ENCODE assay signal across 13 mouse cellular contexts in genomic region chr2:179914246-179914645, GRCm38 (mm10).
DNase-seq lines count a peak whose midpoint lies in the region; ATAC-seq and TF ChIP-seq lines count a peak whose summit lies in the region.
"Had no signal": no experiment of that assay in that cellular context is flagged by ENCODE, and none has a peak within 500 bp of the region (broad histone marks: within the 10 kb centered on the region; RNA-seq: fewer than 3 reads in every experiment).

No protein-coding gene starts in this region.

- WGBS in embryonic facial prominence, embryonic 13.5 days = 89% methylated on average over 2 of the region's 2 CpGs
- 86% methylated on average over 2 of the region's 2 CpGs for WGBS in embryonic facial prominence, embryonic 10.5 days
- 45% methylated on average over 2 of the region's 2 CpGs for WGBS in kidney, adult 2 months
- 75% methylated on average over 2 of the region's 2 CpGs for WGBS in lung, postnatal 0 days
- WGBS in forebrain, embryonic 13.5 days = 89% methylated on average over 2 of the region's 2 CpGs

- no peak overlapping the region for H3K4me2 ChIP-seq in embryonic facial prominence, embryonic 13.5 days
- H3K4me2 ChIP-seq in lung, postnatal 0 days (replicated peaks; ENCODE audit: low read depth, low read length) = no peak overlapping the region
- no peak overlapping the region for H3K4me2 ChIP-seq in forebrain, embryonic 13.5 days
- H3K4me2 ChIP-seq: midbrain, embryonic 12.5 days had no signal

- no peak for DNase-seq in embryonic facial prominence, embryonic 10.5 days (ENCODE audit: low spot score)
- DNase-seq in kidney, adult 2 months = peak; percentile 13
- DNase-seq in kidney, postnatal 14 days = no peak
- no peak for DNase-seq in lung, postnatal 0 days (ENCODE audit: low spot score)
- DNase-seq in lung, postnatal 14 days = no peak
- DNase-seq in splenic B cell, adult 2 months (ENCODE audit: low read depth, low spot score) = peak; percentile 6
- DNase-seq: layer of hippocampus, postnatal 36 days; lung, postnatal 10 days; right cerebral cortex, postnatal 14 days had no signal

- TF ChIP-seq CTCF in kidney, adult 2 months (conservative IDR thresholded peaks at IDR 0.05; ENCODE audit: insufficient read depth, insufficient read length, low read depth, low read length) = peak; percentile 53
- peak; percentile 45 for TF ChIP-seq CTCF in lung, postnatal 0 days (IDR thresholded peaks at IDR 0.05)

- H3K36me3 ChIP-seq in embryonic facial prominence, embryonic 13.5 days = peaks cover 70% of the 10 kb centered on the region
- H3K36me3 ChIP-seq in embryonic facial prominence, embryonic 10.5 days (replicated peaks) = peaks cover 88% of the 10 kb centered on the region
- peaks cover 2% of the 10 kb centered on the region for H3K36me3 ChIP-seq in kidney, adult 2 months (ENCODE audit: control insufficient read depth, insufficient read depth, low read length)
- peaks cover 18% of the 10 kb centered on the region; the same call in 1 of the 2 replicates for H3K36me3 ChIP-seq in lung, postnatal 0 days (ENCODE audit: insufficient read depth, low read length)
- H3K36me3 ChIP-seq in splenic B cell, adult 2 months (ENCODE audit: control insufficient read depth, insufficient read depth, low read length, poor library complexity, severe bottlenecking) = peaks cover 2% of the 10 kb centered on the region; the same call in 1 of the 2 replicates
- peaks cover 71% of the 10 kb centered on the region for H3K36me3 ChIP-seq in forebrain, embryonic 13.5 days (ENCODE audit: poor library complexity, severe bottlenecking)

- no peak overlapping the region for H3K4me3 ChIP-seq in embryonic facial prominence, embryonic 13.5 days
- H3K4me3 ChIP-seq in embryonic facial prominence, embryonic 10.5 days = no peak overlapping the region
- H3K4me3 ChIP-seq in kidney, adult 2 months (ENCODE audit: insufficient read depth, low read depth, low read length) = no peak overlapping the region
- H3K4me3 ChIP-seq in lung, postnatal 0 days (ENCODE audit: low read depth, low read length) = no peak overlapping the region
- no peak overlapping the region for H3K4me3 ChIP-seq in forebrain, embryonic 13.5 days
- H3K4me3 ChIP-seq: midbrain, embryonic 12.5 days had no signal

- H3K27ac ChIP-seq in embryonic facial prominence, embryonic 13.5 days = no peak overlapping the region
- H3K27ac ChIP-seq in embryonic facial prominence, embryonic 10.5 days (replicated peaks) = no peak overlapping the region
- no peak overlapping the region for H3K27ac ChIP-seq in kidney, adult 2 months (ENCODE audit: insufficient read depth, low read depth, low read length)
- no peak overlapping the region for H3K27ac ChIP-seq in lung, postnatal 0 days (ENCODE audit: low read length)
- no peak overlapping the region for H3K27ac ChIP-seq in forebrain, embryonic 13.5 days

- H3K9ac ChIP-seq in embryonic facial prominence, embryonic 13.5 days = 0 out of 2 replicates have a peak overlapping the region, but pooled peaks have one; percentile 21
- no peak overlapping the region for H3K9ac ChIP-seq in lung, postnatal 0 days (replicated peaks; ENCODE audit: low read depth)
- no peak overlapping the region for H3K9ac ChIP-seq in forebrain, embryonic 13.5 days
- H3K9ac ChIP-seq: midbrain, embryonic 12.5 days had no signal

- TF ChIP-seq EP300 in lung, postnatal 0 days (IDR thresholded peaks at IDR 0.05) = no peak

- TF ChIP-seq POLR2A in kidney, adult 2 months (IDR thresholded peaks at IDR 0.05; ENCODE audit: low read depth, low read length) = no peak

- no peaks in the 10 kb centered on the region for H3K4me1 ChIP-seq in embryonic facial prominence, embryonic 13.5 days
- 0 out of 2 replicates have a peak, but pooled peaks cover 6% of the 10 kb centered on the region for H3K4me1 ChIP-seq in embryonic facial prominence, embryonic 10.5 days
- no peaks in the 10 kb centered on the region for H3K4me1 ChIP-seq in kidney, adult 2 months (ENCODE audit: control insufficient read depth, insufficient read depth, low read length)
- no peaks in the 10 kb centered on the region for H3K4me1 ChIP-seq in lung, postnatal 0 days (ENCODE audit: insufficient read depth, low read depth, low read length)
- no peaks in the 10 kb centered on the region for H3K4me1 ChIP-seq in forebrain, embryonic 13.5 days

- H3K27me3 ChIP-seq in embryonic facial prominence, embryonic 13.5 days = no peaks in the 10 kb centered on the region
- no peaks in the 10 kb centered on the region for H3K27me3 ChIP-seq in embryonic facial prominence, embryonic 10.5 days (replicated peaks; ENCODE audit: low read depth, poor library complexity, severe bottlenecking)
- no peaks in the 10 kb centered on the region for H3K27me3 ChIP-seq in kidney, adult 2 months (replicated peaks; ENCODE audit: control insufficient read depth, insufficient read depth, low read length)
- no peaks in the 10 kb centered on the region for H3K27me3 ChIP-seq in lung, postnatal 0 days (replicated peaks; ENCODE audit: insufficient read depth, low read length)
- H3K27me3 ChIP-seq in splenic B cell, adult 2 months (ENCODE audit: control insufficient read depth, insufficient read depth, low read length, poor library complexity, severe bottlenecking) = no peaks in the 10 kb centered on the region
- H3K27me3 ChIP-seq in forebrain, embryonic 13.5 days = no peaks in the 10 kb centered on the region
- H3K27me3 ChIP-seq: midbrain, embryonic 12.5 days had no signal

- no peaks in the 10 kb centered on the region for H3K9me3 ChIP-seq in embryonic facial prominence, embryonic 13.5 days
- H3K9me3 ChIP-seq in embryonic facial prominence, embryonic 10.5 days = no peaks in the 10 kb centered on the region
- H3K9me3 ChIP-seq in lung, postnatal 0 days (ENCODE audit: low read length) = no peaks in the 10 kb centered on the region
- no peaks in the 10 kb centered on the region for H3K9me3 ChIP-seq in forebrain, embryonic 13.5 days (replicated peaks)
- H3K9me3 ChIP-seq: midbrain, embryonic 12.5 days had no signal

- no peak for ATAC-seq in embryonic facial prominence, embryonic 13.5 days (ENCODE audit: insufficient number of reproducible peaks, insufficient read depth, low FRiP score, low TSS enrichment, low read depth)
- no peak for ATAC-seq in lung, postnatal 0 days
- ATAC-seq in forebrain, embryonic 13.5 days = no peak
- ATAC-seq: activated CD4-positive, CD25-positive, alpha-beta regulatory T cell, adult 4 months had no signal

Comparison
In these comparisons a context has a peak if more than half of its experiments do, and no peak if none do; other contexts are left out.
1. DNase-seq: peak in kidney, adult 2 months (single experiment) and splenic B cell, adult 2 months (single experiment); none in embryonic facial prominence, embryonic 10.5 days (single experiment), kidney, postnatal 14 days (single experiment), lung, postnatal 0 days (single experiment) and lung, postnatal 14 days (single experiment).